Mouse (Mus musculus) kidney, postnatal 10 days (tissue): ENCODE measurements around the gene Ndufb2.

ENCODE experiments used
- DNase-seq: peaks from one replicate; pipeline ENCODE4 v3.0.0; 2021; ENCODE audit warnings: mixed read lengths

Gene Ndufb2

GRCm38 (mm10) chr6:39592401-39593214 lies at the start of gene Ndufb2:
Gene Ndufb2 (plus strand): TSS chr6:39592574.
- peak; percentile 97 for DNase-seq

DNA sequence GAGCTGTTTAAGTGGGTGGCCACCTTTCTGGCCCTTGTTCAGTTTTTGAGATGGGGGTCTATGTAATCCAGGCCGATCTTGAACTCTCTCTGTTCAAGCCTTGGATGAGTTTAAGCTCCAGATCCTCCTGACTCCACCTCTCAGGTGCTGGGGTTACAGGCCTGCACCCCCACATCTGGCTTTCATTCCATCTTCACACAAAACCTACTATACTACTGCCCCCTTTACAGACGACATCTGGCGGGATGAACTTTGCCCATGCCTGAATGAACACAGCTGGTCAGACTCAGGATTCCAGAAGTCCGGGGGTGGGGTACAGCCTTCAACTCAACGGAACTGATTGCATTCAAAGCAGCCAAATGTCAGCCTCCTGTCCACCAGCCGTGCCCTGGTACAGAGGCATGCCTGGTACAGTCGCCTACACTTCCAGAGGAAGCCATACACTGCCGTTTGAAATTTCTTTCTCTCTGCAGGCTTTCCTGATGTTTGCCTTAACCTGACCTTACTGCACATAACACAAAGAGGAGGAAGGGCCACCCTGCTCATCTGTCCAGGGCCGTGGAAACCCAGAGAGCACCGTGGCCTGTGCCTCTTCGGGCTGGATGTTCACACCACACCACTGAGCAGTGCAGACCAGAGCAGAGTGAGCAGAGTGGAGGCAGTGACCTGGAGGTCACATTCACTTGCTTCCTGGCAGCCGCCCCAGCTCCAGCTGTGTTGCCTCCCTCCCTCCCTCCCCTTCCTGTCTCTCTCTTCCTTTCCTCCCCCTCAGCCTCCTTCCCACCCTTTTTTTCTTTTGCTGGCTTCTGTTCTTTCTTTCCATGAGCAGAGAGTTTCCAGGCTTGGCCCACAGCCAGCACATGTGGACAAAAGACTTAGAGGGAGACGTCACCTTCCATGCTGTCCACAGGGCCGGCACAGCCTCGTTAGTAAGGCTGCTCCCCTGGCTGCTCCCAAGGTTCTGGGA lies 49.5 kb upstream of the Ndufb2 start:
- DNase-seq = peak; percentile 92

DNA sequence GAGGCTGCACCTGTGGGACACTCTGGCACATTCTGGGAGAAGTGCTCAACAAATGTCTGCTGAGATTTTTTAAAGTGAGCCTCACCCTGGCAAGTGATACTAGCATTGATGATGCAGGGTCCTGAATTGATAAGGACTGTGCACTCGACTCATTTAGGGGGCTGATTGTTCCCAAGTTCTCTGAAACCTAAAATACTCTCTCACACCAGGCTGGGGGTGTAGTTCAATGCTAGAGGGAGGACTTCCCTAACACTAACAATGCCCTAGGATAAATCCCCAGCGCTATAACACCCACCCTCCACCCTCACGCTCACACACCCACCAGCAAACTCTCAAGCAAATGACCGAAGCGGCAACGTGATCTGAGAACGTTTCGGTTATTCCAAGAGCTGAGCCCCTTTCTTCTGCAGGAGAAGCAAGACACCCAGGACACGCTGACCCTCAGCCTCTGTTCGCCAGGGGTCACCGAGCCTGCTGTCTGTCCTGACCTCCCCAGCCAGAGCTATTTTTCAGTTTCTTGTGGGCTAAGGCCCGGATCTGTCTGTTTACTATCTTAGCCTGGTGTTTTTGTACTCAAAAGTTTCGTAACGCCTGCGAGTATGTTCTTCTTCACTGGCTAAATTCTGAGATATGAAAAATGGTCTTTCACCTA lies 48.5 kb upstream of the Ndufb2 start:
- DNase-seq = peak; percentile 34

- DNase-seq = no peak
These were observed 46.9 kb upstream of the Ndufb2 start for GRCm38 (mm10) chr6:39545474-39545873.

- DNase-seq = no peak
These were observed 44.3 kb upstream of the Ndufb2 start for GRCm38 (mm10) chr6:39548030-39548429.

GRCm38 (mm10) chr6:39551981-39552636 lies 40.3 kb upstream of the Ndufb2 start:
- peak; percentile 40 for DNase-seq

DNA sequence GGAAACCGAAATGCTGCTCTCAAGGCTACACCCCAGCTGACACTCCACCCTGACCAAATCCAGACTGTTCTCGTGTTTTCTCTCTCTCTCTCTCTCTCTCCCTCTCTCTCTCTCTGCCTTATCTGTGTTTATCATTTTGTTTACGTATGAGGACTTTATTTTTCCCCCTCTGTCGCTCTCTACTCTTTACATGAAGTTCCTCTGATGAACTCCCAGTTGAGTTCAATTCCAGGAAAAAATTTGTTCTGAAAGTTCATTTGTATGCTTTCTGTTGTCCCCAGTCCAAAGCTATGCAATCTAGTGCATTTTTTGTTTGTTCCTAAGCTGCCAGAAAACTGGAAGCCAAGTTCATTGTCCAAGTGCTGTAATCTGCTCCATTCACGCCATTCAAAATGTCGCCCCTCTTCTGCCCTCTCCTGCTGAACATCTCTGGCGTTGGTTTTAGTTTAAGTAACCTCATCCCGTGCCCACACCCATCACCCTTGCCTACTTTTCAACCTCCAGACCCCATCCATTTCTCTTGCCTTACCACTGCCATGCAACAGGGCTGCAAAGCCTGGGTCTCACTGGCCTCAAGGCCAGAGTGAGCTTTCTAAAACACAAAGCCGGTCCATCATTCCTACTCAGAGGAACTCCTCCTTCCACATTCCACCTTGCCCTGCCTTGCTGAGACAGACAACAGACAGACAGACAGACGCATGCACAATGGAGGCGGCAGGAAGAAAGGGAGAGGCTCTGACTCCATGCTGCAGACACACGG lies 37.3 kb upstream of the Ndufb2 start:
- DNase-seq = no peak

GRCm38 (mm10) chr6:39555648-39555945 lies 36.8 kb upstream of the Ndufb2 start:
- no peak for DNase-seq

GRCm38 (mm10) chr6:39556900-39557659 lies 35.3 kb upstream of the Ndufb2 start:
- peak; percentile 69 for DNase-seq

DNA sequence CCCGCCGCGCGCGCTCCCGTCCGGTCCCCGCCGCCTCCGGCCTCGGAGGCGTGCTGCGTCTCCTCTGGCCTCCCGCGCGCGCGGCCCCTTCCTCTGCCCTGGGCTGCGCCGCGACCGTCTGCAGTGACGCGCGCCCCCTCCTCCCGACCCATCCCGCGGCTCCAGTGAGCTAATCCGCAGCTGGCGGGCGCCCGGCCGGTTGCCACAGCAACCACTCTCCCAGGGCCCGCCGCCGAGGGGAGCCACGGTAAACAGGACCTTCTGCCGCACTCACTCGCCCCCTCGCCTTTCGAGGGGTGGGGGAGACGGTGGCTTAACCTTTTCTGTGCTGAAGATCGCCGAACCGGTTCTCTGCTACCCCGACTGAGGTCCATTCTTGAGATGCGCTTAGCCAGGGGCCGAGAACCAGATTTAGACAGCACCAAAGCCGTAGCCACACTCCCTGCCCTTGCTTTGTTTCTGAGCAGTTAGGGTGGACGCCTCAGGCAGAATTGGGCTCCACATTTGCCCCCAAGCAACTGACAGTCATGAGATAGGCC lies 34.6 kb upstream of the Ndufb2 start, which contains the start of gene Dennd2a:
Dennd2a (minus strand) TSS at position 145 of the 539 bp plus-strand sequence.
- peak; percentile 93 for DNase-seq

GRCm38 (mm10) chr6:39559276-39559939 lies 33.0 kb upstream of the Ndufb2 start:
- peak; percentile 52 for DNase-seq

DNA sequence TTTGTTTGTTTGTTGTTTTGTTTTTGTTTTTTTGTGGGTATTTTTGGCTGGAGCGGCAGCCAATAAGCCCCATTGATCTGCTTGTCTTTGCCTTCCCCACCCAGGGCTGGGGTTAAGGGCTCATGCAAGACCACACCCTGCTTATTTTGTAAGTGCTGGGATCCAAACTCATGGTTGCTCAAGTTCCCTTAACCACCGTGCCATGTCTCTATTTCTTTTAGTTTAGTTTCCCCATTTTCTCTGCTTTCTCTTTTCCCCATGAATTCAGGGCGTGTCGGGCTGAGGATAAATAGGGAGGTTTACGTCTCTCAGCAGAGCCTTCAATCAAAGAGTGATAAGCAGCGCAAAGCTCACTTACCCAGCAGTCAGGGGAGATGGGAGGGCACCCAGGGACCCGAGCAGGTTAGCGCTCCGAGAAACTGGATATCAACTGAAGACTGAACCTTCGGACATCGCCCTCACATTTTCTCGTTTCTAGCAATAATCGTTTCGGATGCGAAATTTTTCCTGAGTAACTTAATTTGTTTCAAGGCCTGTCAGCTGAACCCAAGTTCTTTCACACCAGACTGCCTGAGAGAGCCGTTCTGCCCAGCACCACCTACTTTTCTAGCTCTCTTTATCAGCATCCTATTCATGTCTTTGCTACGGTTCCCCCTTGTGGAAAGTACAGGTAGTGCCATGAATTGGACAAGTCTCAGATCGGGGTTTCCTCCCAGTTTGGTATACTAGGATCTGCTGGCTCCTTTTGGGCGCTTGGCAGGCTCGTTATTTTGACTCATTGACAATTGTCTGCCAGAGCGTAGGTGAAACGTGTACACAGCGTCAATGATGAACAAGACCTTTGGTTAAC lies 30.0 kb upstream of the Ndufb2 start:
- peak; percentile 88 for DNase-seq

DNA sequence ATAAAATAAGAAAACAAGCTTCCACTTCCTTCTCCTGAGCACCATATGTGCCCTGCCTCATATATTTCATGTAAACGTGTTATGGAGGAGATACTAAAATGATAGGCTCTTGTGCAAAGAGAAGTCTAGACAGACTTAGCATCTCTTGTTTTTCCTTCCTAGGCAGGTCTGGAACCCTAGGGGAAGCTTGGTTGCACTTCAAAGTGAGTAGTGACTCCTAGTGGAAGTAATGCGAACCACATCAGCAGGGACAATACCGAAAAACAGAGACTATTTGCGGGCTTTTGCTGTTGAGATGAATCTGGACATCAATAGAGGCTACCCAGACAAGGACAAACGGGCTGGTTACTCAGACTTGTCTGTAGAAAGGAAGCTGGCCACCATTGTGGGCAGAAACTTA lies 24.8 kb upstream of the Ndufb2 start:
- DNase-seq = peak; percentile 45

DNA sequence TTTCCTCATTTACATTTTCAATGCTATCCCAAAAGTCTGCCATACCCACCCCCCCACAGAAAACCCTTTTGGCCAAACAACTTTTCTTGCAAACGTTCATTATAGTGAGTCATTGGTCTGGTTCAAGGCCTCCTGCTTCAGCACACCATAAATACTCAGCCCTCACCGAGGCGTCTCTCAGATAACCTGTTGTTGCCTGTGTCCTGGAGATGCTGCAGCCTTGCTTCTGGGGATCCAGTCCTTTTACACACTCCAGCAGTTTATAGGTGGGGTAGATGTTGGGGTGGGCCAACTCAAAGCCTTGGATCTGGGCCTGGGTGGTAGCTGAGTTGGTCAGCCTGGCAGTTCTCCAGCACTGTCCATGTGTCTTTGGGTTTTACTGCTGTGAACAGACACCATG lies 21.9 kb upstream of the Ndufb2 start:
- no peak for DNase-seq

DNA sequence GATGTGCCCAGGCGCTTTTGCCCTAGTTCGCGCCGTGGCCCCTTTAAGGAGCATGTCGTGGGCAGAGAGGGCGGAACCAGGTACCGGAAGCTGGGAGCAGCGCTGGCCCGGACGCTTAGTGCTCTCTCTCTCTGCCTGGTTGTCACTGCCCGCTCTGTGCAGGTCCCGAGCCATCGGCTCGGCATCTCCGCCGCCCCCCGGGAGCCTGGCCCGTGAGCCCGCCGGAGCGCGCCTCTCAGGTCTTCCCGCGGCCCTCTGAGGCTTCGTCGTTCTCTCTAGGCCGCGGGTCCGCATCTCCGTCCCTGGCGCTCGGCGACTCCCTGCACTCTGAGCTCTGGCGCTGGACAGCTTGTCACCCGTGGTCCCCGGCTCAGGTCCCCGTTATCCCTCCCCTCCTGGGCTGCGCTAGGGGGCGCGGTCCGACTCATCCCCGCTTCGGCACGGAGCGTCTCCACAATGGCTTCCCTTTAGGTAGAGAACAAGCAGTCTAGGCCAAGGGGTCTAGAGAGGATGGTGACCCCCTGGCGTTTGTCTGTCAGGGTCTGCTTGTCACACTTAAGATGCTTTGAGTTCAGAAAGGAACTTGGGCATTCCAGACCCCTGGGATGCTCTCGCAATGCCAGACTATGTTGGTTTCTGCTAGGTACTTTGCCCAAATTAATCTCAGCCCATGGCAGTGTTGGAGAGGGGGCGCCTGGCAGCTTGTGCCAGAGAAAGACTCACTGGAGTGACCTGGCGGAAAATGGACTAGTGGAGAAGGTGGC lies 18.4 kb upstream of the Ndufb2 start, which contains the start of gene Adck2:
Adck2 (plus strand) TSS at position 83 of the 764 bp plus-strand sequence.
- DNase-seq = peak; percentile 88

DNA sequence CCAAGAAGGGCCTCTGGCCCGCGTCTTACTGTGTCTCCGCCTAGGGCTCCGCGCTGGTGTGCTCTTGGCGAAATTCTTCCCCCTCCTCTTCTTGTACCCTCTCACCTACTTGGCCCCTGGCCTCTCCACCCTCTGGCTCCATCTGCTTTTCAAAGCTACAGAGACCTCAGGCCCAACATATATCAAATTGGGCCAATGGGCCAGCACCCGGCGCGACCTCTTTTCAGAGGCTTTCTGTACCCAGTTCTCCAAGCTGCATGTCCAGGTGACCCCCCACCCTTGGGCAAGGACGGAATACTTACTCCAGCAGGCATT lies 17.9 kb upstream of the Ndufb2 start:
- DNase-seq = peak; percentile 46

DNA sequence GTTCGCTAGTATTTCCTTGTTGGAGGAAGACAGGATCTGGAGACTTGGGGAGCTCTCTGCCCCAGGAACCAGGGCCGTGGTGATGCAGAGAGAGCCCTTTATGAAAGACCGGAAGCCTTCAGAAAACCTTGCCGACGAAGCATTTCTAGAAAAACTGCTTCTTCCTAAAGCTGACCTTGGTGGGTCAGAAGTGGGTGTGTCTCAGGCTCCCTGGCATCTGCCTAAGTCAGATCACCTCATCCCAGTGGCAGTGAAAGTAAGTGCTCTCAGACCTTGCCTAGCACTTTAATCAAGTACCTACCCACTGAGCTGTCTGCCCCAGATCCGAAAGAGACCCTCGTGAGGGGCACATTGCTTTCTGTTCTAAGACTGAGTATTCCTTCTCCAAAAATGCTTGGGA lies 17.4 kb upstream of the Ndufb2 start:
- DNase-seq = no peak

- no peak for DNase-seq
These were observed 12.8 kb upstream of the Ndufb2 start for GRCm38 (mm10) chr6:39579552-39579951.

GRCm38 (mm10) chr6:39580558-39580957 lies 11.8 kb upstream of the Ndufb2 start:
- DNase-seq = no peak
